Mouse (Mus musculus) adrenal gland, adult 2 months (tissue): ENCODE measurements around the gene Evl. TPM values are rescaled to one million over a fixed set of nuclear protein-coding genes. Genes with fewer than 3 reads are reported as not detected.
"Not testable (repeated sequence)": the region's sequence is repeated elsewhere in the genome, so short reads cannot be mapped to it uniquely, and the experiment has no call there.

ENCODE experiments used
- DNase-seq: peaks from one replicate; pipeline ENCODE4 v3.0.0; 2021
- long read RNA-seq: library from polyadenylated mRNA; stranded (forward); transcript quantifications from one replicate; pipeline ENCODE4 v2.0.0, GENCODE M21; 2021
- polyA plus RNA-seq: library from polyadenylated mRNA; depleted of rRNA; stranded (reverse); fragments of >200 nt; gene quantifications from 2 replicates; pipeline ENCODE4 v1.2.3, GENCODE M21; 2012; rRNA removed
- total RNA-seq, 2 experiments: library from RNA; stranded (reverse); gene quantifications; 2 replicates each; pipeline ENCODE4 v1.2.3; 2021

Evl gene
- total RNA-seq, result 10 to 100 TPM; 39.1 to 48.5 TPM
- 18.6 and 27.8 TPM in 2 replicates for polyA plus RNA-seq
- long read RNA-seq, transcript Evl-202 (13 exons, 2,121 nt), result major isoform, 6 of 13 reads
- long read RNA-seq, transcript Evl-201 (14 exons, 2,180 nt), result minor isoform, 5 of 13 reads
- long read RNA-seq, partial matches to known transcripts, result 2 of 13 reads
- long read RNA-seq, other reads (novel, unspliced or antisense), result 0 of 13 reads

DNA sequence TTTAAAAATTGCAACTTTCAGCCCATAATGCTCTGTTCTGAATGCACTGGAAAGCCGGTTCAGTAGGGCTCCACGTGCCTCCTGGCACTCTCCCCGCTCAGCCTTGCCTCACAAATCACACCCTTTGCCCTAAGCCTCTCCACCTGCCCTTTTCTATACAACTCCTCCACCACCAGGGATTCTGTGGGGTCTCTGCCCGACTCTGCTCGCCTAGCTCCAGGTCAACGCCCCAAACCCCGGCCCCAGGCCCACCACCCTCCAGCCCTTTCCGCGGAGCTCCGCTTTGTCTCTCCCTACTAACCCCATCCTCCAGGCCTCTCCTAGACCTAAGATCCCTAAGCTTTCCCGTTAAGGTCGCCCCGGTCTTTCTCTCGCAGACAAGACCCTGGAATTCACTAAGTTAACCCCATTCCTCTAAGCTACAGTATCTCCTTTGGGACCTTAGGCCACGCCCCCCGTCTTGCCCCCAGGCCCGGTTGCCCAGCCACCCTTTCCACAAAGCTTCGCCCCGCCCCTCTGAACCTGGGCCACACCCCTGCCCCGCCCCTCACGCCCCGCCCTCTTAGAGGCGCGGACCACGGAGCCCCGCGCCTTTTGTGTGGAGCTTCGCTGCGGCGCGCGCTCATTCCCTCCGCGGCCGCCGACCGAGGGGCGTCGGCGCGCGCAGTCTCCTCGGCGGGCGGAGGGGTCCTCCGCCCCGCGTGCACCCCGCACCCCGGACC lies at the start of gene Evl:
Evl (plus strand) TSS at position 601 of the 722 bp plus-strand sequence.
- peak; percentile 91 for DNase-seq

DNA sequence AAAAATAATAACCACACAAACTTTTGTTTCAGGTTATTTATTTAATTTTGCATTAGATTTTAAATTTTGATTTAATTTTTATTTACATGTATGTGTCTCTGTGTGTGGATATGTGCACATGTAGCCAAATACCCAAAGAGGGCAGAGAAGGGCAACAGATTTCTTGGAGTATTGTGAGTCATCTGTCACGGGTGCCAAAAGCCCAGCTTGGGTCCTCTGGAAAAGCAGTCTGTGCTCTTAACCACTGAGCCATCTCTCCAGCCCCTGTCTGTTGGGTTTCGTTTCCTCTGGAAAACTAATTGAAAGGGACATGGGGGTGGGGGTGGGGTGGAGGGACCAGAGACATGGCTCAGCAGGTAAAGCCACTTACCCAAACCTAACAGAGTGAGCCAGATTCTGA lies 48.7 kb upstream of the Evl start:
- DNase-seq, result no peak

DNA sequence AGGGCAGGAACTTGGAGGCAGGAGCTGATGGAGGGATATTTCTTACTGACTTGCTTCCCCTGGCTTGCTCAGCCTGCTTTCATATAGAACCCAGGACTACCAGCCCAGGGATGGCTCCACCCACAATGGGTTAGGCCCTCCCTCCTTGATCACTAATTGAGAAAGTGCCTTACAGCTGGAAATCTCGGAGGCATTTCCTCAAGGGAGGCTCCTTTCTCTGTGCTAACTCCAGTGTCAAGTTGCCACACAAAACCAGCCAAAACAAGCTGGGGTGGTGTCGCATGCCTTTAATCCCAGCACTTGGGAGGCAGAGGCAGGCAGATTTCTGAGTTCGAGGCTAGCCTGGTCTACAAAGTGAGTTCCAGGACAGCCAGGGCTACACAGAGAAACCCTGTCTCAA lies 47.5 kb upstream of the Evl start:
- DNase-seq, result not testable (repeated sequence)

DNA sequence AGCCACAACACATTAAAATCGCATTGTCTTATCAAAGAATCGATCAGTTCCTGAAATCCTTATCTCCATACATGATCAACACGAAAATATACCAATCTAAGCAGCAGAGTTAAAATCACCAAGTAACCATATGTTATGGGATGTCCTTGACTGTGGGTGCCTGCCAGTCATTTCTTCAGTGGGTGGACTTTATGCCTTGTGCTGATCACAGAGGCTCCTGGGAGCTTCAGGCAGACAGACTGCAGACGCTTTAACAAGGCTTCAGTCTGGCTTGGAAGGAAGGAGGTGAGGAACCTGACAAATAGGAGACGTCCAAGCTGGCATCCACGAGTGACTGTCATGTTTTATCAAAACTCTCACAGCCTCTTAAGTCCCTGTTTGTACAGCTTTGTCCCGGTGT lies 43.9 kb upstream of the Evl start:
- no peak for DNase-seq

DNA sequence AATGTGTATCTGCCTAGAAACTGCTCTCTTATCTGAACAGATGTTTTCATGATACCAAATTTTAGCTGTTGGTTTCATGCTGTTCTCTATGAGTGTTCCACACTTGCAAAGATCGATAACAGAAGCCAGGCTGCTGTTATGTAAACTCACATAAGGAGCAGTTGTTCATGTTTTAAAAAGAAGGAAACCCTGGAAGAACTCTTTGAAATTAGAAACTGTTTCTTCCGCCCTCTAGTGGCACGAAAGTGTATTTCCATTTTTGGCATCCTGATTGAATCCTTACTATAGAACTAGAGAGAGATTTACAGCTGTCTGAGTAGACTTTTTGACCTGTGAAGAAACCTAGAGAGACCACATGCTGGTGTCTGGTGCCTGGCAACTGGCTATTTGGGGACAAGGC lies 43.5 kb upstream of the Evl start:
- DNase-seq, result no peak

DNA sequence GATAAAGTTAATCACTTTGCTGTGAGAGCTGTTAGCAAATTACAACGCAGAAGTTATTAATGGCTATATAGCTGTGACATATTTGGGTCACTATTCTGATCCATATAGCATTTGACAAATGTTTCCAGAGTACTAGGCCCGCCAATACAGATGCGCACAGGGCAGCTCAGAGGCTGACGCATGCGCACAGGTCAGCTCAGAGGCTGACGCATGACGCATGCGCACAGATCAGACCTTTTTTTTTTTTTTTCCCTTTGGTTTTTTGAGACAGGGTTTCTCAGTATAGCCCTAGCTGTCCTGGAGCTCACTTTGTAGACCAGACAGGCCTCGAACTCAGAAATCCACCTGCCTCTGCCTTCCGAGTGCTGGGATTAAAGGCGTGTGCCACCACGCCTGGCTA lies 39.1 kb upstream of the Evl start:
- DNase-seq, result no peak

DNA sequence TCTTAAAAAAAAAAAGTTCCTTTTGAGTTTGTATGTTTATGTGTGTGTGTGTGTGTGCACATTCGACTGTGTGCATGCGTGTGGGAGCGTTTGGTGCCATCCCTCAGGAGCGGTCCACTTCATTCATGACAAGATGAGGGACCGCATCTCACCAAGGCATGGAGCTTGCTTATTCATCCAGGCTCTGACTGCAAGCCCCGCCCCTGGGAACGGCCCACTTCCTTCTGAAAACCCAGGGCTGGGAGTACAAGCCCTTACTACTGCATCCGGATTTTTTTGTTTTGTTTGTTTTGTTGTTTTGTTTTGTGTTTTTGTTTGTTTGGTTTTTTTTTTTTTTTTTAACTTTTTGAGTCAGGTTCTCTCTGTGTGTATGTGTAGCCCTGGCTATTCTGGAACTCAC lies 35.1 kb upstream of the Evl start:
- DNase-seq, result no peak

DNA sequence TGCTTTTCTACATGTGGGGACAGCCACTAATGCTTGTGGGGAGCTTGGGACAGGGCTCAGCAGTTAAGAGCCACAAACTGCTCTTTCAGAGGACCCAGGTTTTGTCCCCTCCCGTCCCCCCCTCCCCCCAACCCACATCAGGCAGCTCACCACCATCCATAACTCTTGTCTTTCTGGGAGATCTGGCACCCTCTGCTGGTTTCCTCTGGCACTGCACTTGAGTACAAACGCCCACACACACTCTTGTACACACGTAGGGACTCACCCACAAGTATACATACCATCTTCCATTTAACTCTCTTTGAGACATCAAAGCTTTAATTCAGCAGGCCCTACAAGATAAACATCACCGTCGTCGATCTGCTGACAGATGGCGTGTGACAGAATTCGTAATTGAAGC lies 25.3 kb upstream of the Evl start:
- DNase-seq, result no peak

DNA sequence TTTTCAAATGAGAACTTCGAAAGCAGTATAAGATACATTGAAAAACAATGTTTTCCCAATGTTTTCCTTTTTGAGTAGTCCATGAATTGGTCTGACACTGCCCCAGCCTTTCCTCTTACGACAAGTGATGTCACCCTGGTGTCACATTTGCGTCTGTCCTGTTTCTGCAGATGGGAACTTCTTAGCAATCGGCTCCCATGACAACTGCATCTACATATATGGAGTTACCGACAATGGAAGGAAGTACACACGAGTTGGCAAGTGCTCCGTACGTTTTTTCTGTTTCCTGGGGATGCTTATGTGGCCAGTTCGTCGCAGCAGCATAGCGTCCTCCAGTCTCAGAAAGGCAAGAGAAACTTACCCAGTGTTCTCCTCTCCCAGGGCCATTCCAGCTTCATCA lies 20.0 kb upstream of the Evl start:
- no peak for DNase-seq

DNA sequence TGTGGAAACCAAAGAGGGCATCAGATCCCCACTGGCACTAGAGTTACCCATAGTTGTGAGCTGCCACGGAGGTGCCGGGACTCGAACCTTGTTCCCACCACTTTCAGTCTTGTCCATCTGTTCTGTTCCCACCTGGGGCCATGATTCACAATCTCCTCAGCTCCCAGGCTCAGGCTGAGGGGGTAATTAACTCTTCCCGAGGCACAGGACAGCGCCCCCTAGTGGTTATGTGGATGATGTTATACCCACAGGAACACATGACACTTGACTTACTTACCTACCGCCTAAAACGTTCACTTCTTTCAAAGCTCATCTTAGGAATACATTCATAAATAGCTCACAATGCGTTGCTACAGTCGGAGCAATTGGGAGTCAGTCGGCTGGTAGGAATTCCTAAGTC lies 18.1 kb upstream of the Evl start:
- no peak for DNase-seq

DNA sequence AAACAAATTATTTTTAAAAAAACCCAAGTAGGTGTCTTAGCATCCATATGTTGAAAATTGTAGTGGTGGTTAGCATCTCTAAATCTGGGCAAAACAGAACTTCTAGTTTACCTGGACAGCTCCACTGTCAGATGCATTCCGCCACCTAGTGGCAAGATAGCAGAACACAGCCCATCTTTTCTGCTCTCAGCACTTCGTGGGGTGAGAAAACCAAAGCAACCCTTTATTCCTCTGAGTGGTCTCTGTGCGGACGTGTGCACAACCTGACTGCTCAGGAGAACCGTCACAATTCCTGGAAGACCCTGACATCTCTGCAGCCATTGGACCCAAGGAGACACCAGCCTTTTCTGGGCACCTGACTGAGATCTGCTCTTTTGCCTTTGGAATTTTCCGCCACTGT lies 13.4 kb upstream of the Evl start:
- peak; percentile 40 for DNase-seq

DNA sequence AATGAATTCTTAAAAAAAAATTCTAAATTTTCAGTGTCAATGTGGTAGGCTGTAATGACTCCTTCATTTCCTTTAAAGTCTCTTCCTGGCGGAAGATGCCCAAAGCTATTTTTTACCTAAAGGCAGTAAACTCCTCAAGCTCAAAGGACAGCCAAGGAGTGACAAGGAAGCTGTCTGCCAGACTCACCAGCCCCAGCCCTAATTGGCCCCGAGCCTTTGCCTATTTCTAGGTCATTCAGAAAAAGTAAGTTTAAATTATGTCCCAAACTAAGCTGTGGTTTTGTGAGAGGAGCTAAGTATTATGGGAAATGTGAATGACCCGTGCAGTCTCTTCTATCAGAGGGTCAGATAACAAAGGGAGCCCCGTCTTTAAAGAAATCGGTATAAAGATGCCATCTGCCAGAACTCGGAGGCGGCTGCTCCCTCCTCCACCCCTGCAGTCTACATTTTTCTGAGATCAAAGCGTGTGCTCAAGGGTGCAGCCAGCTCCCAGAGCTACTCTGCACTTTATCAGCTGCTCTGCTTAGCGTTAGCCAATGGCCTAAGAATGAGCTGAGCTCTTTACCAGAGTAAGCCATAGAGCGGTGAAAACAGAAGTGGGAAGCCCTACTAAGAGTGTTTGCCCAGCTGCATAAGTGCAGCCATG lies 7.9 kb upstream of the Evl start:
- DNase-seq, result peak; percentile 56

DNA sequence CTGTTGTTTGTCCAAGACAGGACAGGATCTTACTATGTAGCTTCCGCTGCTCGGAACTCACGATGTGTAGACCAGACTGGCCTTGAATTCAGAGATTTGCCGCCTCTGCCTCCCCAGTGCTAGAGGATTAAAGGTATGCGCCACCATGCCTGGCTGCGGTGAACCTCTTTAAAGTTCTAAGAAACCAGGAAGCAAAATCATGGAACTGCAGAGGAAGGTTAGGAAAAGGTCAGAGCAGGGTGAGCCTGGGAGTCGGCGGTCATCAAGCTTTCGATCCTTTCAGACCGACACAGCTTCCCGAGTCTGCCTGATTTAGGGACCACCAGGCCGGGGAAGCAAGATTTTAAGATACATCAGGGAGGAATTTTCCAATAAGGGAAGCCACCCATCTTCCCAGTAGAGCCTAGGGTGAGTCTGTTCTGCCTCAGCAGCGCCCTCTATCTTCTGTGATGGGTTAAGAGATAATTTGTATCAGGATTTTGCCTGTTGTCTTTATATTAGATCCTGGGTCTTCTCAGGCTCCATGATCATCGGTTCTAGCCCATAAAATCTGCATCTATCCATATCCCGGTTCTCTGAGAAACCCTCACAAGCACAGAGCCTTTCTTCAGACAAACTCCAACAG lies 7.2 kb upstream of the Evl start:
- peak; percentile 18 for DNase-seq

DNA sequence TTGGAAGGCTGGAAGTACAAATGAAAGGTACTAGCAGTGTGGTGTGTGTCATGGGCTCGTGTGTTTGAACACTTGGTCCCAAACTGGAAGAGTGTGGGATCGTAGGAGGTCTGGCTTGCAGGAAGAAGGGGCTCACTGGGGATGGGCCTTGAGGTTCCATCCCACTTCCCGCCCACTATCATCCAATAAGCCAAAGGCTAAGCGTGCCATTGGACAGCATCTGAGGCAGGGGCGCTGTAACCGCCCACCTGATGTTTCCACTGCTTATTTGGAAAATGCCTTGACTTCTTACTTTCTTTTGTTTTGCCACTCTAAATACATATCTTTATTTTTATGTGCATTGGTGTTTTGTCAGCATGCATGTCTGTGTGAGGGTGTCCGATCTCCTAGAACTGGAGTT lies 2.8 kb upstream of the Evl start:
- no peak for DNase-seq

DNA sequence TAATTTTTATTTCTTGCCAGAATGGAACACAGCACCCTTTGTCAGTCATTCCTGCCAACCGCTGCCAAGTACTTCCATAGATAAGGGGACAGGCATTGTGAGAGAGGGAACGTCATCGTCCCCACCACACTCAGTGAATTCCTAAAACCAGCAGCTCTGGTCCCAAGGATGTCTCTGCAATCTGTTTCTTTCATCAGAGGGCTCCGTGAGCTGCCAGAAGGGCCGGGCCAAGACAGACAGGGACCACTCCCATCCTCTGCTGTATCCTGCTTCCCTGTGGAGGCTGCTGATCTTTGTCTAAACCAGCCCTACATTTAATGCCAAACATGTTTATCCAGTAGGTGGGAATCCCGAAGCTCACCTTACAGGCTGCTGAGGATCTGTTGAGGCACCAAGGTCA lies 1.4 kb upstream of the Evl start:
- DNase-seq, result no peak

DNA sequence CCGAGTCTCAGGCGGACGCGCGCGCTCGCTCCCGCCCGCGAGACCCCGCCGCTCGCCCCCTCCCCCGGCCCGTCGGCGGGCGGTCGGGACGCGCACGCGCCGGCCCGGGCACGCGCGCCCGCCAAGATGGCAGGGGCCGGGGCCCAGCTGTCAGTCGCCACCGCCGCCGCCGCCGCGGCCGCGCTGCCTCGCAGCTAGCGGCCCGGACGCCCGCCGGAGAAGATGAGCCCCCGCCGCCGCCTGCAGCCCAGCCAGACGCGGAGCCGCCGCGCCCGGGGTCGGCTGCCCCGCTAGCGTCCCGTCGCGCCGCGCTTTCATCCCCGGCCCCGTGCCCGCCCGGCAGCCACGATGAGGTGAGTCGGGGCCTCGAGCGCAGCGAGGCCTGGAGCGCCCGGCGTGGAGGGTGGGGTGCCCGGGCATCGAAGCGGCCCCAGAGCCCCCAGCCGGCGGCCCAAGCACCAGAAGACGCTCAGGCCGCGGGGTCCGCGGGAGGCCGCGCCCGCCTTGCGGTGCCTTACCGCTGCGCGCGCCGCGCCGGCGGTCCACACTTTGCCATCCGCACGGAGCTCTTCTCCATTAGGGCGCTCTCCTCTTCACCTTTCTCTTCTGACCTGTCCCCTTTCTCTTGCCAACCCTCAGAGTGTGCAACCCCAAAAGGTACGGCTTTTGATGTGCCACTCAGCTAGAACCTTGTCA lies 489 bp downstream of the Evl start:
- DNase-seq, result peak; percentile 67

DNA sequence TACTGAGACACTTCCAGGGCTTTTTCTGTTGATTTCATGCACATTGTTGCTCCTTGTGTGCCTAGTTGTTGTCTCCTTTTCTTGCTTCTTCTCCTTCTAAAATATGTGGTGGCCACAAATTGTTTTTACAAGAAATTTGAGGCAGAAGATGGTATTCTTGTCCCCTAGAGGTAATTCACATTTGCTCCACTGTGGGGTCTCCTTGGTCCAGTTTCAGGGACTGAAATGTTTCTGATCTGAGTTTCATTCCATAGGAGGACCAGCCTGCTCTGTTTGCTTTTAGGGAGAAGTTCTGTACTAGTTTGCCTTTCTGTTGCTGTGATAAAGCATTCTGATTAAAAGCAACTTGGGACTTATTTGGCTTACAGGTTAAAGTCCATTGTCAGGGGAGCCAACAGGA lies 3.7 kb downstream of the Evl start:
- no peak for DNase-seq

DNA sequence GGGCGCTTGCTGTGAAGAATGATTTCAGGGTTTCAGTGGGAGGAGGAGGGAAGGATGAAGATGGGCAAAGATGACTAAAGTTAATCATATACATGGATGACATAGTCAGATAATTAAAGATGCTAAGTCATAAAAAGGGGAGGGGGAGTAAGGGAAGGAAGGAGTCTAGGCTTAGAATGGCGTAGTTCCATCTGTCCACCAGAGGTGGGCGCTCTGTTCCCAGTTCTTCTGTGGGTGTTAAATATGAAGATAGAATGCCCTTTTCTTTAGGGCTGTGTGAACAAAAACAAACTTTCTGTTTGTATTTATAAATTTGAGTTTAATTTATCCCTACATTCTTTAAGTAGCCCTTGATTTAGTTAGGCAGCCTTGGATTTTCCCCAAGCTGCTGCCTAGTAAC lies 8.7 kb downstream of the Evl start:
- no peak for DNase-seq

DNA sequence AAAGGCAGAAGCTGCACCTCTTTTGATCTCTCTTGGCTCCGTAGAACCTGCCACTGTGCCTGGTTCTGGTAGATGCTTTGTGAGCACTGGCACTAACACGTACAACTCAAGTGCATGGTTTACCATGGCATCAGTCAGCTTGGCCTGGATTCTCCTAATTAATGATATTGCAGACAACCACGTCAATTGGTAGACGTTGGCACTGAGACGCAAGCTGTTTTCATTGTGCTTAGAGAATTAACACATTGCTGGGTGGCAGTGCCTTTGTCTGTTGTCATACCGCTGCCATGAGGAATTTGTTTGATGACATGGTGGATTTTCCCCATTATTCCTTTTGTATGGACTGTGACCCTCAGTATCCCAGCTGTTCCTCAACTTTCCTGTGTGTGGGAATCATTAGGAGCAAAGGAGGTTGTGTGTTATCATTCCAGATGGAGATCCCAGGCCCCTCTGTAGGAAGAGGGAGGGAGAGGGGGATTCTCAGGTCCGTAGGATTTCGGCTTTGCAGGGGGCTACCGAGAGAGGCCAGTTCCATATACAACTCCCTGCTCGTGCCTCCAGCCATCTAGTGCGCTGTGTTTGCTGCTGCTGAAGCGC lies 10.5 kb downstream of the Evl start:
- no peak for DNase-seq

DNA sequence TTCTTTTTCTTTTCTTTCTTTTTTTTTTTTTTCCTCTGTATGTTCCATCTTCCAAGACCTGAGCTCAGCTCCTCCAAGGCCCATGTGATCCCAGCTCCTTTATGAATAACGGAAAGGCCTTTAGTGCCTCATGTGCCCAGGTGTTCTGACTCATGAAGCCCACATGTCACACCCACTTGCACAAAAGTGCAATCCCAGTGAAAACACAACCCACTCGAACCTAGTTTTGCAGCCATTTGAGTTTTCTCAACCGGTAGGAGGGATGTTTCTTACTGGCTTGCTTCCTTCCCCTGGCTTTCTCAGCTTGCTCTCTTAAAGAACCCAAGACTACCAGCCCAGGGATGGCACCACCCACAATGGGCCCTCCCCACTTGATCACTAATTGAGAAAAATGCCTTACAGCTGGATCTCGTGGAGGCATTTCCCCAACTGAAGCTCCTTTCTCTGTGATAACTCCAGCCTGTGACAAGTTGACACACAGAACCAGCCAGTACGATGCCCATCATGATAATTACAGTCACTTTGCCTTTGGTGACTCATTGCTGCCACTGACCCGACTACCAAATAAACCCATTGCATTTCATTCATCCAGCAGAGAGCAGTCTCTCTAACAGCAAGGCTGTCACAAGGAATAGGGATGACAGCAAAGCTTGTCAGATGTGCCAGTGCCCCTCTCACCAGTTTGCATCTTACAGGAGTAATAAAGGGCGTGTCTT lies 24.8 kb downstream of the Evl start:
- peak; percentile 62 for DNase-seq

DNA sequence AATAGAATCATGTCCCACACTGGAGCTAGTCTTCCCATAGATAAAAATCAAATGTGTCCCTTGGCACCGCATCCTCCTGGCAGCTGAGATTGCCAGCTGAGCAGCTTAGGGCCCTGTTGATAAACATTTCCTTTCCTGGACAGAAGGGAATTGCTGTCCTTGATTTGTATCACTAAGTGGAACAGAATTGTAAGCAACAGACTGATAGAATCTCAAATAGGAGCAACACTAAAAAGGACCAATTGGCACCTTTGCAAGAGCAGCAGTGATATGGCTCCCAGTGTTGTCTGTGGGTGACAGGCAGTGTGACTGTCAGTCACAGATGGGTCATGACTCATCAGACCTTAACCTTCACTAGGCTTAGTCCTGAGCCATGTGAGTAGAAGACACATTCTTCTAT lies 29.3 kb downstream of the Evl start:
- peak; percentile 57 for DNase-seq

DNA sequence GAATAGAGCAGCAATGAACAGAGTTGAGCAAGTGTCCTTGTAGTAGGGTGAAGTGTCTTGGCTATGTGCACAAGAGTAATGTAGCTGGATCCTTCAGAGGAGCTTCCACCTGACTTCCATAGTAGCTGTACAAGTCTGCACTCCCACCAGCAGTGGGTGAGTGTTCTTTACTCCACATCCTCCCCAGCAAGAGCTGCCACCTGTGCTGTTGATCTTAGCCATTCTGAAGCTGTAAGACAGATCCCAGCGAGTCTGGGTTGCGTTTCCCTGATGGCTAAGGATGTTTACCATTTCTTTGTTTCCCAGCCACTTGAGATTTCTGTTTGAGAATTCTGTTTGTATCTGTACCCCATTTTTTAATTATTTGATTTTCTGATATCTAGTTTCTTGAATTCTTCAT lies 35.6 kb downstream of the Evl start:
- no peak for DNase-seq
